Mouse (Mus musculus) liver, embryonic 13.5 days (tissue): Measurements from ENCODE around the gene Hmgcs1. TPM values are rescaled to one million over a fixed set of nuclear protein-coding genes. Genes with fewer than 3 reads are reported as not detected.

Source experiments
- ATAC-seq: fragments of 200-750 bp; cut with Nextera tagmentation; 2 replicates; pipeline ENCODE4 v1.8.0; 2017; ENCODE audit warnings: low read depth, mild to moderate bottlenecking, moderate number of reproducible peaks, moderate library complexity
- DNase-seq: peaks from one replicate; pipeline ENCODE4 v3.0.0; 2022
- H3K27ac ChIP-seq: fragments of 300-500 bp; sonication (generic); 2 replicates; pipeline ENCODE4 v1.5.1; 2015; ENCODE audit warnings: moderate library complexity, mild to moderate bottlenecking, inconsistent platforms
- H3K27me3 ChIP-seq: fragments of 300-500 bp; sonication (generic); 2 replicates; pipeline ENCODE4 v1.6.1; 2015; ENCODE audit warnings: mild to moderate bottlenecking, inconsistent platforms
- H3K36me3 ChIP-seq: fragments of 300-500 bp; sonication (generic); 2 replicates; pipeline ENCODE4 v1.6.1; 2015; ENCODE audit warnings: mild to moderate bottlenecking, inconsistent platforms
- H3K4me1 ChIP-seq: fragments of 300-500 bp; sonication (generic); replicated peaks from 2 replicates; pipeline ENCODE4 v1.6.1; 2015; ENCODE audit warnings: inconsistent platforms
- H3K4me2 ChIP-seq: fragments of 300-500 bp; sonication (generic); 2 replicates; pipeline ENCODE4 v1.6.1; 2015; ENCODE audit warnings: inconsistent platforms, mild to moderate bottlenecking, moderate library complexity
- H3K4me3 ChIP-seq: fragments of 300-500 bp; sonication (generic); replicated peaks from 2 replicates; pipeline ENCODE4 v1.5.1; 2015; ENCODE audit warnings: mild to moderate bottlenecking, inconsistent platforms
- H3K9ac ChIP-seq: fragments of 300-500 bp; sonication (generic); 2 replicates; pipeline ENCODE4 v1.6.1; 2015; ENCODE audit warnings: mild to moderate bottlenecking, inconsistent platforms
- H3K9me3 ChIP-seq: fragments of 300-500 bp; sonication (generic); replicated peaks from 2 replicates; pipeline ENCODE4 v1.6.1; 2016; ENCODE audit warnings: inconsistent platforms
- WGBS: fragments of 180-500 bp; shearing (Covaris S2); methylation state at CpG from one replicate; pipeline ENCODE4 v1.1.7; 2015; ENCODE audit not compliant: insufficient replicate concordance; 5-methylcytosine and 5-hydroxymethylcytosine counted together
- polyA plus RNA-seq: library from polyadenylated mRNA; unstranded; fragments of >200 nt; fragmentation: Nextera tagmentation; extraction: Ambion mirVana; gene quantifications from 2 replicates; pipeline ENCODE4 v1.2.1, GENCODE M21; 2015

The Hmgcs1 gene
- polyA plus RNA-seq, 1 experiment from 2014 or later: 101 TPM

DNA sequence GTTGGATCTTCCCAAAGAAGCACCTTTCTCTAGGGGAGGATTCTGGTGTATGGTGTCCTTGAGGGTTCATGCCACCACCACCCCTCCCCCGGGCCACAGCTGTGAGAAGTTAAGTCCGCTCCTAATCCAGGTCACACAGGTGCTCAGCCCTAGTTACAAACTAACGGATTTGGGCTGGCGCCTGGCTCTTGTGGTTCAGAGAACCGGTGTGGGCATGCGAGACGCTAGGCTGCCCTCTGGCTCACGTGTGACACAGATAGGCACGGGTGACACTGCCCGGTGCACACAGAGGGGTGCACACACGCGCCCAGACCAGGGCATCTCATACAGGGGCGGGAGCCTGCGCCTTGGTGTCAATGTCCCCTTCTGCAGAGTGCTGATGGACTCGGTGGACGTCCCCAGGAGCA lies 65.0 kb downstream of the Hmgcs1 start:
- no peak for DNase-seq
- Histone ChIP-seq H3K36me3 (no peaks in the 10 kb centered on the region), H3K9me3 (no peaks in the 10 kb centered on the region), H3K4me3 (peak overlapping the region; percentile 46), H3K27me3 (peaks cover 16% of the 10 kb centered on the region), H3K4me2 (peak overlapping the region; percentile 68), H3K27ac (no peak overlapping the region), H3K9ac (peak overlapping the region; percentile 33; the same call in 1 of the 2 replicates), H3K4me1 (peaks cover 14% of the 10 kb centered on the region)
- 2% methylated on average over 16 of the region's 16 CpGs for WGBS
- ATAC-seq: peak; percentile 35; the same call in 1 of the 2 replicates

DNA sequence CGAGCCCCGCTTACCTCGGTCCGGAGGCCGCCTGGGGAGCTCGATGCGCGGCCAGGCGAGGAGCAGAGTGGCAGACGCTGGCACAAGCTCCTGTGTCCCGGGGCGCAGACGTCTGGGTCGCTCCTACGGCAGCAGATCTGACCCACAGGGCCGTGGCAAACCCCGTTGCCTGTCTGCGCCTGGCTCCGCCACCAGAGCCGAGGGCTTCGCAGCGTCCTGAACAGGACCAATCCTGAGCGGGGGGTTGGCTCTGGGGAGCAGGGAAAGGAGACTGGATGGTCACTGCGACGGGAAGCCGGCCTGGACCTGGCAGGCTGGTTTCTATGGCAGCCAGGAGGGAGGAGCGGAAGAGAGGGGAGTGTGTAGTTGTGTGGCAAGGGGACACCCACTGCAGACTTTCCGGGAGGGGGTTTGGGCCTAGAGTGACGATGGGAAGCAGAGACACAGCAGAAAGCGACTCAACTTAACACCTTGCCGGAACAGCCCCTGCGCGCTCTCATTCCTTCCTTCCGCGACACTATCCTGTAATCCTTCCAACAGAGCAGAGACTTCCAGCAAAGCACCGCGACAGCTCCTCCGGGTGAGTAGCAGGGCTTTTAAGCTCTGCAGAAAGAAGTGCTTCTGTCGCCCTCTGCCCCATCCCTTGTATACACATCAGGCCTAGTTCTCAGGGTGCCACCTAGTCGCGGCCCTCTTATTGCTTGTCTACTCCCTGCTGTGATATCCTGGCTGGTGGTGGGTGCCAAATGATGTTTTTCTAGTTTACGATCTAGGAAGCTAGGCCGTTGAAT lies 65.7 kb downstream of the Hmgcs1 start, which contains the start of gene Nim1k:
Nim1k (minus strand) TSS at position 202 of the 791 bp plus-strand sequence.
- H3K27ac ChIP-seq: no peak within 1 kb of the TSS
- peak within 1 kb of the TSS; percentile 46 for H3K4me3 ChIP-seq
- ATAC-seq (peak; percentile 79), DNase-seq (peak; percentile 8)
- H3K4me1 ChIP-seq: peaks cover 14% of the 10 kb centered on the region
- no peaks in the 10 kb centered on the region for H3K9me3 ChIP-seq
- peaks cover 16% of the 10 kb centered on the region for H3K27me3 ChIP-seq
- H3K4me2 ChIP-seq: peak within 1 kb of the TSS; percentile 68
- H3K9ac ChIP-seq: peak within 1 kb of the TSS; percentile 33
- 6% methylated on average over 43 of the region's 43 CpGs for WGBS
- no peaks in the 10 kb centered on the region for H3K36me3 ChIP-seq

DNA sequence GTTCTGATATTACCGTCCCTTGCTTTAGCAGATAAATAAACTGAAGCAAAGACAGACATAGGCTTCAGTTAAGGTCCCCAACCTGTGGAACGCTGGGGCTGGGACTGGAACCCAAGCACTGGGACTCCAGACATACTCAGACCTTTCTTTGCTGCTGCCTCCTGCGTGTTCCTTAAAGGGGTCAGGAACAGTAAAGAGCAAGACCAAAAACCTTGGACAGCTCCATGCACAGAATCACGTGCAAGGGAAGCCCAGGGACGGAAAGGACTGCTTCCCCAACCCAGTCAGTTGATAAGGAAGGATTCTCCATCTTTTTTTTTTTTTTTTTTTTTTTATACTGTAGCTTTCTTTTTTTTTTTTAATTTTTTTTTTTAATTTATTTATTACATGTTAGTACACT lies 66.7 kb downstream of the Hmgcs1 start:
- whole genome bisulfite sequencing: 49% methylated on average over 5 of the region's 5 CpGs
- no peak for ATAC-seq
- H3K9me3 ChIP-seq: no peaks in the 10 kb centered on the region
- H3K4me1 ChIP-seq: peaks cover 14% of the 10 kb centered on the region
- H3K27ac ChIP-seq: no peak overlapping the region
- H3K27me3 ChIP-seq: peaks cover 16% of the 10 kb centered on the region
- no peak overlapping the region for H3K4me2 ChIP-seq
- H3K36me3 ChIP-seq: no peaks in the 10 kb centered on the region
- H3K4me3 ChIP-seq: no peak overlapping the region
- no peak for DNase-seq
- no peak overlapping the region for H3K9ac ChIP-seq

Other genes with a start within 250 kb of the Hmgcs1 start
- 20.4 and 23.6 TPM in 2 replicates for gene 4833420G17Rik, start 227.6 kb upstream of the Hmgcs1 start, polyA plus RNA-seq
- 0.45 and 0.86 TPM in 2 replicates for gene Tmem267, start 202.3 kb upstream of the Hmgcs1 start, polyA plus RNA-seq
- 0.35 and 0.37 TPM in 2 replicates for gene 3110070M22Rik, start 202.0 kb upstream of the Hmgcs1 start, polyA plus RNA-seq
- not detected in 2 replicates for gene Ccl28, start 66.6 kb upstream of the Hmgcs1 start, polyA plus RNA-seq
- 0.06 and 0.08 TPM in 2 replicates for gene Nim1k, start 65.5 kb downstream of the Hmgcs1 start, polyA plus RNA-seq
- gene Zfp131, start 100.5 kb downstream of the Hmgcs1 start, polyA plus RNA-seq: 17.3 and 19.8 TPM in 2 replicates
- gene AF067063, start 139.8 kb downstream of the Hmgcs1 start, polyA plus RNA-seq: not detected in 2 replicates
- gene D13Ertd608e, start 145.6 kb downstream of the Hmgcs1 start, polyA plus RNA-seq: not detected in 2 replicates
- gene Tcstv1, start 204.4 kb downstream of the Hmgcs1 start, polyA plus RNA-seq: not detected in 2 replicates
- gene Gm21761, start 238.9 kb downstream of the Hmgcs1 start, polyA plus RNA-seq: not detected in 2 replicates